Mouse (Mus musculus) frontal cortex, postnatal 25 days (tissue): ENCODE results near the gene Wdr74.

Experiments used
- DNase-seq, 2 experiments: peaks; one replicate each; pipeline ENCODE4 v3.0.0; 2022; ENCODE audit warnings: low spot score in 2 of 2

Wdr74 gene

DNA sequence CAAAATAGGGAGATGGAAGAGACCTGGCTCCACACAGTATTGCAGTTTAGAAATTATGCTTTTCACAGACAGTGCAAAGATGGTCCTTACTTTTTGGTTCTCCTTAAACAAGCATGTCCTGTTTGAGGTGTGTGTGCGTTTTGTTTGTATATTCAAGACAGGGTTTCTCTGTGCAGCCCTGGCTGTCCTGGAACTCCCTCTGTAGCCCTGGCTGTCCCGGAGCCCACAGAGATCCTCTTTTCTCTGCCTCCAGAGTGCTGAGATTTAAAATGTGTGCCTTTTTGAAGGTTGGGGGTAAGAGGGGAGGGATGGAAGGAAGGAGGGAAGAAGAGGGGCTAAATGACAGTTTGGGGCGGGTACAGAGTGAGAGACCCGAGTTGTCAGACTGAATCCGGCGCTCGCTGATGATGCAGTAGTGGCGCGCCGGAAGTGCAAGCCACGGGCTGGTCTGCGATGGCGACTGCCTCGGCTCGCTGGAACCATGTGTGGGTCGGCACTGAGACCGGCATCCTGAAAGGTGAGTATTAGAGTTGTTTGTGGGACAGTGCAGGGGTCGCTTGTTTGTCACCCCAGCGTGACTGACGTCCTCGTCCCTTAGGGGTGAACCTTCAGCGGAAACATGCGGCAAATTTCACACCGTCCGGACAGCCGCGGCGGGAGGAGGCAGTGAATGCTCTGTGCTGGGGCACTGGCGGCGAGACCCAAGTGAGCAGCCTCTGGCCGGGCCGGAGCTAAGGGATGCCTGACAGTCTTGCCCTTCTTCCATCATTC lies at the start of gene Wdr74:
TSS of gene Wdr74 (plus strand) at position 439 of the 771 bp plus-strand sequence.
- DNase-seq: peak; percentile 89 to 91

DNA sequence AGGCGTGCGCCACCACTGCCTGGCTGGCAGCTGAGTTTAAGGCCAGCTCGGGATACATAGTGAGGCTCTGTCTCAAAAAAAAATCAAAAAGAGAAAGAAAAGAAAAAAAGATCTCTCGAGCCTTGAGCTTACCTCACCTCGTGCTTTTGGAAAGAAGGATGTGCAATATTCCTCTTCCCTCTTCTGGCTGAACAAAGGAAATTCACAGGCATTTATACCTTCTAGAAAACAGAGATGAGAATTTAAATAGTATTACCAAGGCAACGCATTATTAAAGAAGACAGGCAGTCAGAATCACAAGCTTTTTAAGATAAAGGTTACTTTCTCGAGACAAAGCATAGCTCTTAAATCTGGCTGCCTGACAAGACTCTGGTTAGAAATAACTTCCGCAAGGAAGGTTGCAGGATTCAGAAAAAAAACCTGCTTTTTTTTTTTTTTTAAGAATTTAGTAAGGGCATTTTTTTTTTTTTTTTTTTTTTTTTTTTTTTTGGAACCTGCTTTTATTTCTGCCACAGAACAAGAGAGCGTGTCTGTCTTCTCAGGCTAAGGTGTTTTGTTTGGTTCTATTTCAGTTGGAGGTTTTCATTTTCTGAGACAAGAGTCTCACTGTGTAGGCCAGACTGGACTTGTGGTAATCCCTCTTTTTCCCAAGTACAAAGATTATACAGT lies 43.6 kb upstream of the Wdr74 start:
- no peak for DNase-seq

GRCm38 (mm10) chr19:8692740-8693139 lies 42.9 kb upstream of the Wdr74 start:
- DNase-seq: no peak

- DNase-seq: no peak
Observed at GRCm38 (mm10) chr19:8695330-8695729, 40.3 kb upstream of the Wdr74 start.

- no peak for DNase-seq
Observed at GRCm38 (mm10) chr19:8699652-8700051, 36.0 kb upstream of the Wdr74 start.

DNA sequence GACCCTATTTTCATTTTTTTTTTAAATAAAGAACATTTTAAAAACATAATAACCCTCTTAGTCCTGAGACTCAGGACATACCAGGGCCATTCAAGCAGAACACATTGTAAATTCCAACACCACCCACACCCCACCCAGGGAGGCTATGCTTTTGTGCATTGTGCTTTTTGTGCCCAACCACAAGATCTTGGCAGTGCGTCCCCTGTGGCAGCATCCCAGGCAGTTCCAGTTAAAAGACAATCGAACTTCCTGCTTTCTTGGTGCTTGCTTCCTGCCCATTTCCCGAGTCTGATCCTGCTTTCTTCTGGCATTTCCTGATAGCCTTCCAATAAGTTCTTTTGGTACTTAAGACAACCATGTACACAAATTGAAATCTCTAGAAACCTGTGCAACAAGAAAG lies 33.2 kb upstream of the Wdr74 start:
- no peak for DNase-seq

DNA sequence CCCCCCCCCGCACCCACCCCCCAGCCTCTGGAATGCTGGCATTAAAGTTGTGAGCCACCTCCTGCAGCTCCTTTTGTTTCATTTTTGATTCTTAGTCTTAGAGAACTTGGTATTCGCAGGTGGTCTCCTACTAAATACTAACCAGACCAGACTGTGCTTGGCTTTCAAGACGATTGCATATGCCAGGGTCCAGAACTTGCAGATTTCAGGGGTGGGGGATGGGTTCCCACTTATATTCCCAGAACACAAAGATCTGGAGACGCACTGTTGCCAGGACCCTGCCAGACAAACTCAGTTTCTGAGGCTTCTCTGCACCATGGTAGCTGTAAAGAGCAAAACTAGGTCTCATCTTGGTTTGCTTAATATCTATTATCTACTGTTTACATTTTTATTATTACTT lies 32.1 kb upstream of the Wdr74 start:
- no peak for DNase-seq

GRCm38 (mm10) chr19:8705026-8705708 lies 30.5 kb upstream of the Wdr74 start:
- DNase-seq: no peak

DNA sequence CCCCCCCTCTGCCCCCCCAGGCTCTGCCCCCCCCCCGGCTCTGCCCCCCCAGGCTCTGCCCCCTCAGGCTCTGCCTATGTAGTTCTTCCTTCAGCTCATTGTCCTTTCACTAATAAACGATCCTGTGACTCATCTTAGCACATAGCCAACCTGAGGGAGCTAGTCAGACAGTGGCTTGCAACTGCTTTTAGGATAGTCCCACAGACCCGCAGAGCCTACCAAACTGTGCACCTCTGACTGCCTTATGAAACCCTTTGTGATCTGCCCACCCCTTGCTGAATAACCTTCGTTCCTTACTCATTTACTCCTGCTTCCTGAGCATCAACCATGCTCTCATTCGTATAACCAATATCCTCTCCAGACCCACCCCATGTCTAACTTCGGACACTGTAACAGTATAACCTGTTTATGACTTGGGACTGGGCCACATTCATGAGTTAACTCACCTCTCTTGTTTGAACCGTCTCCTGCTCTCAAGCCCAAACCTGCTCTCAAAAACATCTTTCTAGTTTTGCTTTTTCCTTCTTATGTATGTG lies 29.4 kb upstream of the Wdr74 start:
- DNase-seq: no peak

- no peak for DNase-seq
Observed at GRCm38 (mm10) chr19:8706930-8707329, 28.7 kb upstream of the Wdr74 start.

- no peak for DNase-seq
Observed at GRCm38 (mm10) chr19:8708954-8709353, 26.7 kb upstream of the Wdr74 start.

DNA sequence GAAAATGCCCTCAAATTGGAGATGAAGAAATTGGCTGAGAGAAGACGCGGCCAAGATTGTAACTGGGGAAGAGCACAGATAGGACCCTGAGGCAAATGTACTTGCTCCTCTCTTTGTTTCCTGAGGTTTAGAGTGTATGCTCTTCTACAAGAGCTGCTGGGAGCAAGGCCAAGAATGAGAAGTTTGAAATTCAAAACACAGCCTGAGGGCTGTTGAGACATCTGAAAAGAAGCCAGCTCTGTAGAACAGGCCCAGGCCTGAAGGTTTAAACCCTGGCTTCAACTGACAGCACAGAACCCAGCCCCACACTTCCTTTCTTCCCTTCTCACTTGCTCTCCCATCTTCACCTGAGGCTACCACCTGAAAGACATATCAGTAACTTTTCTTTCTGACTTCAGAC lies 25.6 kb upstream of the Wdr74 start:
- DNase-seq: no peak

DNA sequence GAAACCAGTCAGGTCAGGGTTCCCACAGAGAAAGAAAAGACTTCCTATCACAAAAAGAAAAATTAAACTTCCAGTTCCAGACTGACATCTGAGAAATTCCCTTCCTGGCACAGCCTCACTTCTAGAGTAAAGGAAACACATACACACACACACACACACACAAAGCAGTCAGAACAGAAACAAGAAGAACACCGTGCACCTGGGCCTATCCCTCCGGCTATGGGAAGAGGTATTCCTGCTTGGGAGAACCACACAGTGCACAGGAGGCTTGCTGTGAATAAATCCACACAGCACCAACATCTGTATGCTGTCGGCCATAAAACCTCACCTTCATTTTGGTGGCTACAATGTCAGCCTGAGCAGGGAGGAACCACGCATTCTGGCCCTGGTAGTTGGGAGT lies 24.1 kb upstream of the Wdr74 start:
- no peak for DNase-seq

DNA sequence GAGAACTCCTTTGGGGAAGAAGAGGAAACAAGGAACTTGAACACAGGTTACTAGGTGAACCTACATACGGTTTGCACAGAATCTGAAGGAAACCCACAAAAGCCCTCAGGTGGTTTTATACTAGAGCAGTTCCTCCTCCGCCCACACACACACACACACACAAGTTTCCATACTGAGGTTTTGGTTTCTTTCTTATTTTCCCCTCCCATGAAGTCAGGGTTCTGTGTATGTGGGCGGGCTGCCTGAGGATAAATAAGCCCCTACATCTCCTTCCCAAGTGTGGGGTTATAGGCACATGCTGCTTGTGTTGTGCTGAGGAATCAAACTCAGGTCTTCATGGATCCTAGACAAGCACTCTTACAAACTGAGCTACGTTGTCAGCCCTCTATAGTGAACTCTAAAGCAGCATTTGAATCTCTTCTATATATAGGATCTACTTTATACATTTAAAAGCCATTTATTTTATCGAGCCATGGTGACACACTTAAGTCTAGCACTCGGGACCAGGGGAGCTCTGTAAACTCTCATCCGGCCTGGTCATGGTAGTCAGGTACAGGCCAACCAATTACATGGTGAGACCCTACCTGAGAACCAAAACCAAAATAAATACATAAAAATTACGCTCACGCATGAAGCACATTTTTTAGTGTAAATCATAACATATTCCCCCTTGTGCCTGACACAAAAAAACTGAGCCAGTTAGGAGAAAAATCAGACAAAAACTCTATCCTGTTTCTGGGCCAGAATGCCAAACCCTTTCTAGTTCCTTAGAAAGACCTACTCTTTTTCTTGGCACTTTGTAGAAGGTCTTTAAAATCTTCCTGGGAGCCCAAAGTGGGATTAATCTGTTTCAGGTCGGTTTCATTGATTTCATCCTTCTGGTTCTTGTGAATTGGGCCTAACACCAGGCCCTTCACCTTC lies 23.4 kb upstream of the Wdr74 start:
- no peak for DNase-seq

- peak; percentile 23 to 49 for DNase-seq
Observed at GRCm38 (mm10) chr19:8712870-8713305, 22.7 kb upstream of the Wdr74 start.

DNA sequence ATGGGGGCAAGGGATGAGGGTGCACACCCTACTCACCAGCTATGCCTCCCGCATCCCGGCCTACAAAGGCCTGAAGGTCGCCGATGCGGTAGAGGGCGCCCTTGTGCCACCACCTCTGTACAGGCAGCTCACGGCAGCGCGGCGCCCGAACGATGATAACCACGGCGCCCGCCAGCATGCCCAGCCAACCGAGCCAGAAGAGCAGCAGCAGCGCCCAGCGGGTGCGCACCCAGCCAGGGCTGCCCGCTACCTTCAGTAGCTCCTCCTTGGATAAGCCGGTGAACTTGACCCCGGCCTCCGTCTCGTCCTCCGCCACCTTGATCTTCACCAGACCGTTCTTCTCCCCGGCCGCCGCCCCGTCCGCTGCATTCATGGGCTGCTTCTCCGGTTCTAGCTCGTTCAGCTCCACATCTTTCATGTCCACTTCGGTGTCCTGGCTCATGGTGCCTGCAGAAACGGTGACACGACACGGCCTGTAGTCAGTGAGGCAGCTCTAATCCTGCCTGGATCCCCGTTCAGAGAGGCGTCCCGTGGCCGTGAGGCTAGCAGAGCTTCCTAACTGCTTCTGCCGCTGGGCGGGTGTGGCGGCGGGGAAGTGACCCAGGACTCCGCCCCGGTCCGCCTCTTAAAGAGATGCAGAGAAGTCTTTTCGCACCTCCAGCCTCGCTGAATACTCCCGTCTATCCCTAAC lies 22.2 kb upstream of the Wdr74 start:
- peak; percentile 89 to 94 for DNase-seq

DNA sequence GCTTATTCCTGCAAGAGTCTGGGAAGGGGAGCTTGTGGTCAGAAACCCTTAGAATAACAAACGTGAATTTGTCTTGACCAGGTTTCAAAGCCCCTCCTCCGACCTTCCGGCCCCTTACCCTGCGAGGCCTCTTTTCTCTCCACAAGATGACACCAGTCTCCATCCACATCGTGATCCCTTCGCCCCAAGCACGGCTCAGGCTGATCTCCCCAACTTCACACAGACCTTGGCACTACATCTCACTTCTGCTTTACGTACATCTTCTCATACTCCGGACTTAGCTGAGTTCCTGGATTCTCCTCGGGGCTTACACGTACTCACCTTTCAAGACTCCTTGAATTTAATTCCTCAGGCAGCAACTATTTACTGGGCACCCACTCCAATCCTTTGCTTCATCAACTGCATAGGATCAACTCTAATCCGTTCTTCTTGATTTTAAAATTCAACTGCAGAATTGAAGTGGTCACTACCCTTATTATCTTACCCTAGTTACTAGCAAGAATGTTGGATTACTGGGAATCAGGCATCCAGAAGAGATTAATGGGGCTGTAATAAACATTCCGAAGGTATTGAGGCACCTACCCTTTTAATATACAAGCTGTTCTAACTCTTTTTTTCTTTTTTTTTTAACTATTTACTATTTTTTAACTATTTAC lies 21.5 kb upstream of the Wdr74 start:
- DNase-seq: no peak

GRCm38 (mm10) chr19:8714653-8715481 lies 20.8 kb upstream of the Wdr74 start:
- no peak for DNase-seq
